Mouse (Mus musculus) adipocyte (in vitro differentiated cells): ENCODE data around the gene Stpg1.

Experiments
- DNase-seq: peaks from one replicate; pipeline ENCODE4 v3.0.0-alpha.2; 2016; ENCODE audit warnings: low spot score

Stpg1 gene

DNA sequence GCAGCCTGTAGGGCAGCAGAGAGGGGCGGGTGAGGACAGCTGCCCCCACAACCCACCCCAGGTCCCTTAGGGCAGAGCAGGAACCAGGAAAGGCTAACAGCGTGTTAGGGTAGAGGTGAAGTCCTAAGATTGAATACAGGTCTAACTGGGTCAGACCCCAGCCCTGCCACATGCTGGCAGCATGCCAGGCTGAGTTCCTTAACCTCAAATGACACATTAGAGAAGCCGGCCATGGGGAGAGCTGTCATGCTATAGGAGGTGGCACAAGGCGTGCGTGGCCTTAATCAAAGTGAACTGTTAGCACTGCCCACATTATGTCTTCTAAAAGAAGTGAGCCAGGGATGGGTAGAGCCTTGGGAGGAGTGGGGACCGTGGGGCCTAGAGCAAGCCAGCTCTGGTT, 54.7 kb downstream of the Stpg1 start:
- no peak for DNase-seq

DNA sequence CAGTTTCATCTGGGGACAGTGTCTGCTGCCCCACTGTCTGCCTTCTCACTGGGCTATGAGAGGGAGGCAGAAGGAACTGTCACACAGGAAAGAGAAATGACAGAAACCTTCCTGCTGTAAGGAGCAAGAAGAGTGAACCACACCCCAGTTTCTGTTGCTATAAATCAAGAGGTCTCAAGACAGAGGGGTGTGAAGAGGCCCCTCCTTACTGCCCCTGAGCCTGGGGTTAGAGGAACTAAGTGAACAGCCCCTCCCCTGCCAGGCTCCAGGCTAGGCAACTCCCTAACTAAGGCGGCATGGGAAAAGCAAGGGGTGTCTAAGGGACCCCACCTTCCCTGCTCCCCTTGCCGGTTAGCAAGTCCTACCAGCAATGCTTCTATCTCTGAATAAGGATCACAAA, 69.2 kb downstream of the Stpg1 start:
- DNase-seq: no peak

DNA sequence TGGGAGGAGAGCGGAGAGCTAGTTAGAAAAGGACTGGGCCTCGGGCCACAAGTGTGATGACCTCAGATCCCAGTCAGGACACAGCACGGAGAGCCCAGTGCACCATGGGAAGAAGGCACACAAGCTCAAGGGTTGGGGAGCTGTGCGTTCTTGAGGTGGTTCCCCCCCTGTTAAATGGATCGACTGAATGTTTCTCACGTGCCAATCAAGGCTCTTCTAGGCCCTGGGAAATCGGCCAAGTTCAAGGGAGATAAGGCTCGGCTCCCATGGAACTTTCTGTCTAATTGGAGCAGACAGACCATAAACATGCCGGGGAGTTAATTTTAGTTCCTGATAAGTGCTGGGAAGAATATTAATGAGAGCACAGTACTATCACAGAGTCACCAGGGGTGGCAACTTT, 70.8 kb downstream of the Stpg1 start:
- DNase-seq: peak; percentile 8

DNA sequence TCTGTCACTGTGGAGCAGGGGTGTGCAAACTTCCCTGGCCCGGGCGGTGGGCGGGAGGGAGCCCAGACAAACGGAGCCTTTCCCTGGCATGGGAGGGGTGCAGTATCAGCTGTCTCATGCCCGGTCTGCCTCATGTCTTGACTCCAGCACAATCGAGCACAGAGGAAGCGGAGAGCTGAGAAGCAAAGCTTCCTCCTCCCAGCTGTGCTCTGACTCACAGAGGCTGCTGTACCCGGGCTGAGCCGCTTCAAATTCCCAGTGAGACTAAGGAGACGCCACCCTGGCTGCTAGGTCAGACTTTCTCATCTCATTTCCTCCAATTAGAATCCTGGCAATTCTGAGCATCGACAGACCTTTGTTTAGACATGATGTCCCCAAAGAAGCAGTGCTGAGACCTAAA, 72.5 kb downstream of the Stpg1 start:
- no peak for DNase-seq

DNA sequence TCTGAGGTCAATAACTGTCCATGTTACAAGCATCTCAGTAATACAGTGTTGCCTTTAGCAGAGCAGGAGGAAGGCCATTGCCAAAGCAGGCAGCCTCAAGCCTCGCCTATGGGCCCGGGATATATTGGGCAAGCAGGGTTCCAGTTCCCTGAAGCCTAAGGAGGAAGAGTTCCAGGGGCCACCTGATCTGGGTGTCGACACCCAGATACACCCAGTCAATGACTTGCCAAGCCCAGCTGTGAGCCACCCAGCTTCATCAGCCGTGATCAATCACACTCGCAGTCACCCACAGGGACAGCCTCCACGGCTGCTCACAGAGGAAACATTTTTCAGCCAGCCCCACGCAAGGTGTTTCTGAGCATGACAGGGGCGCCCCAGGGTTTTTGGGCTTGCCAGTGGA, 72.9 kb downstream of the Stpg1 start:
- no peak for DNase-seq

DNA sequence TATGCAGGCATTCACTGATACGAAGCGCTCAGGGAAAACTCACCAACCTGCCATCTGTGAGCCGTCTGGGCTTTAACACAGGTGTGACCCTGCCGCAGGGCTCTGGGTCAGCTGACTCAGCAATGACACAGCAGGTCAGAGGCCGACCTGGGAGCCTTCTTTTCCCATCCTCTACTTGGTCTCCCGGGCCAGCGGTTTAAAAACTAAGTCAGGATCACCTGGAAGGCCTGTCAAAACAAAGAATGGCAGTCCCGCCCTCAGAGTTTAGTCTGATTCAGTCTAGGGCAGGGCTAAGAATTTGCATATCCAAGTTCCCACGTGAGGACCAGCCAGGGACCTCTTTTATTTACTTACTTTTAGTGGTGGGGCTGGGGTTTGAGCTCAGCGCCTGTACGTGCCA, 74.6 kb downstream of the Stpg1 start:
- DNase-seq: no peak

DNA sequence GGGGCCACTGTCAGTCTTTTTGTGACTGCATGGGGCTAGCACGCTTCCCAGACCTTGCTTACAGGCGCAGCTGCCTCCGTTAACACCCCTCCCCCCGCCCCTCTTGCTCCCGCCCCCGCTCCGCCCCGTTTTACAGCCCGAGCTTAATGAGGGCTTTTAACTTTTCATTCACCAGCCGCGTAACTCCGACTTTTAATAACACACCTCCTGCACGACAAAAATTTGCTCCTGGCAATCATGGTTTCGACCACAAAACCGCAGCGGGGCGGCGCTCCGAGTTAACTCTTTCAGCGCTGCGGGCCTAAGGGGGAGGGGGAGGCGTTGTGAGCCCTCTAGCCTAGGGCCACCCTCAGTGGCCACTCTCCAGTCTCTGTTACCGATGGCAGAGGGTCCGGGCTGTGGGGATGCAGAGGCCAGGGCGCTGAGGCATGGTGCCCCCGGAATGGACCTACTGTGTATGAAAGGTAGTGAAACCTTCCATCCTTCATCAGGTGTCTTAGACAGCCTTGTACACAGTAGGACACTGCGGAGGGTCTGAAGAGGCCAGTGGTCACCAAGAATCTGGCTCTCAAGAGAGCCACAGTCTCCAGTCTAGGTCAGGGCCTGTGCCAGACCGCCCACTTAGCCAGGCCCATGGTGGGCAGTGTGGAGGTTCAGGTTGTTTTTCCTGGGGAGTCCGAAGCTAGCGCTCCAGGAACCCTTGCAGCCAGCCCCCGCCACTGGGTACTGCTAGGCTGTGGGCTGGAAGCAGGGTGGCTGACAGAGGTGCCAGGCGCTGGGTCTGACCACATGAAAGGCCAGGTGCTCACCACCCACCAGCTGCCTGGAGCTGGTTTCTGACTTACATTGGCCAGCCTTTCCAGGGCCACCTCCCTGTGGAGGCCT, 75.8 kb downstream of the Stpg1 start:
- no peak for DNase-seq

DNA sequence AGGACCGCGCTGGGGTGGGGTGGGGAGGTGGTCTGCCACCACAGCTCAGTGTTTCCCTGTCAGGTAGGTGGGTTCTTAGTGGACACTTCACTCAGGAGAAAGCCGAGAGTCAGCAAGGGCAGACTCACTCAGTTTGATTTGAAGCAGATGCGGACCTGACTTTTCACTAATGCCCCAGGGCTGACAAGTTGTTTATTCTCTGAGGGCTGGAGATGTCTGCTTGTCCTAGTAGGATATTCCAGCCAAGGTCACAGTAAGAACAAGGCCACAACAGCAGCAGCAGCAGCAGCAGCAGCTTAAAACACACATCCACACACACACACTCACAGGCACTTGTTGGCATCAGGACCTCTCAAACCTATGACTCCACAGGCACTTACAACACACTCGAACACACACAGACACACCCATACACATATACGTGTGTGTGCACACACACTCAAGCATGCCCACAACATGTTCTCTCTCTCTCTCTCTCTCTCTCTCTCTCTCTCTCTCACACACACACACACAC, 76.5 kb downstream of the Stpg1 start:
- no peak for DNase-seq

DNA sequence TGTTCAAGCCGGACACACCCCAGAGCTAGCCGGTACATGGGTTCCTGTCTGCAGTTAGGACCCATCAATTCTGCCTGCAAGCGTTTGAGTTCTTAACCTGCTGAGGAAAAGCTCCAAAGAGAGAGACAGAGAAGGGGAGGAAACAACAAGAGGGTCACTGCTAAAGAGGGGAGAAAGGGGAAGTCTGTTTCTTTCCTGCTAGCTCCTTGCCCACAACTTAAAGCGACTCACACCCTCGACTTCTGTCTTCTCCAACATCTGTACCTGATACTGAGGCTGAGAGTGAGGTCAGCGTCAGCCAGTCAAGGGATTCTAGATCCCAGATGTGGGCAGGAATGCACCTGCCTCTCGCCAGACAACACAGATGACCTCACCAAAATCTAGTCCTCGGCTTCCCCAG, 77.7 kb downstream of the Stpg1 start:
- DNase-seq: no peak

DNA sequence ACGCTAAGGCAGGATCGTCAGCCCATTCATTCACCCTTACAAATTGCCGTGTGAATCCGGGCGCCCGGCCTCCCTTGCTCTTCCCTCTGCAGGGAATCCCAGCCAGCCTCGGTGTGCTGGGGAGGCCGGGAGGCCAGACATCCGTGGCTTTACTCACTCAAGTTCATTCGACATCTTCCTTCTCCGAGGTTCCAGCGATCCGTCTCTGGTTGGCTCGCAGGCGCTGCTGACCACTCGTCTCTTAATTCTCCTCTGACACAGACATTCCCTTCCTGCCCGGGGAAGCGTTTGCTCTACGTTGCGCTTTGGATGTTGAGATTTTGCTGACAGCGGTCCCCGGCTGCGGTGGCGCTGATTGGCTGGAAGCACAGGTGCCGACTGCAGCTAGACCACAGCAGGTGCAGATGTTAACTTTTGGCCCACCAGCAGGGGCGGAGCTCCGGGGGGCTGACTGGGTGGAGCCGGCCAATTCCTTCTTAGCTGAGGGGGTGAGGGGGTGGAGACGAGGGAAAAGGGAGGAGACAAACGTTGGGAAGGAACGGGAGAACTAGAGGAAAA, 78.7 kb downstream of the Stpg1 start, which contains the start of gene Grhl3:
TSS of gene Grhl3 (minus strand) at position 380 of the 558 bp plus-strand sequence.
- no peak for DNase-seq

DNA sequence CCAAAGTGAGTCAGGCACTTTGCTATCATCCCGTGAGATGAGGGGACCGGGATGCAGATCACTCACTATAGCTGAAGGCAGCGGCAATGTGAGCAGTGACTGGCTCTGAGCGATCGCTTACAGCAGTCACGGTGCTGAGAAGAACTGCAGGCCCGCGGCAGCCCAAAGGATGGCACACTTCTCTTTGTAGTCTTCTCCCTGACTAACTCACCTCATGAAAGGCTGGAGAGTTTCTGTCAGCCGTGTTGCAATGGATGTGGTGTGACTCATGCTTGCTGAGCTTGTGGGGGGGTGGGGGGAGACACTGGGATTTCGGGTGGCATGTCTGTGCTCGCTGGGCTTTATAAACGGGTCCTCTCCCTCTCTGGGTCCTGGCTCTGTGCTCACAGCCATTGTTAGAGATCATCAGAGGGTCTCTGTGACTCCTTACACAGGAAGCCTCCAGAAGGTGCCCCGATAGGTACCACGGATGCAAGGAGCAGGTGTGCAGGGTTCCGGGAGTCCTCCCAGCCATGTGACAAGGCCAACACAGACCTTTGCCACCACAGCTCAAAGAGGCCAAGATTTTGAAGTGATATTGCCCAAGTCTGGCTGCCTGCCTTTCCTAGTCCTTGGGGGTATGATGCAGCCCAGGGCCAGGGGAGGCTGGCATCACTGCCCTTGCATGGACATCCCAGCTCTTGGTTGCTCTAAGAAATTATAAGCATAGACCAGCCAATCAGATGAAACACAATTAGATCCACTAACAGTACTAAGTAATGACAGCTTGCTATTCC, 81.0 kb downstream of the Stpg1 start:
- no peak for DNase-seq

DNA sequence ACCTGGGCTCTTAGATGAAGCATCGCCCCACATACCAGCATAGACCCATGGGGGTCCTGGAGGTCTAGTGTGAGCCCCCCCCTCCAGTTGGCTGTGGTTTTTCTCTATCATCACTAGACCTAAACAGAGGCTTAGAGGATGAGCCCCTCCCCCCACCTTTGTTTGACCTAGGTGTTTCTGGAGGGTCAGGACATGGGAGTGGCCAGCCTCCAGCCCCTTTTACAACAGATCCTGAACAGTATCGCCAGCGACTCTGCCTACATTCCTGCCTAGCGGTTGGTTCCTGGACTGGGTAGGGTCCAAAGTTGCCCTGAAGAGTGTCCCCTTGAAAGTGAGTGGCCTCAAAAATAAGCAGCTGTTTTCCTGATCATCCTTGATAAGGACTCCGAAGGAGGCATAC, 83.9 kb downstream of the Stpg1 start:
- DNase-seq: no peak

DNA sequence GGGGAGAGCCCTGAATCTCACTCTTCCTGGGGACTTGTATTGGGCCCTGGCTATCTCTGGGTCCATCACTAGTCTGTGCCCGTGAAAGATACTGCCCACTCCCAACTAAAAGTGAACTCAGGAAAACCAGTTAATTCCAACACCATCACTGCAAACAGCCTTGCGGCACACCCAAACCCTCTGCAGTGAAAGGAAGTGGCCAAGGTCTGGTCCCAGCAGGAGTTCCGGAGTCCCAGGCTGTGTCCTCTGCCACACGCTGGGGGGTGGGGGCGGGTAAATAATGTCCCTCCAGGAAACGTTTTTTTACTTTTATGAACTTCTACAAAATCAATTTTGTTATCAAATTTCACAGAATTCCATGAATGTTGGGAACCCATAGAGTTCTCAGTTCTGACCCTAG, 85.1 kb downstream of the Stpg1 start:
- DNase-seq: no peak

DNA sequence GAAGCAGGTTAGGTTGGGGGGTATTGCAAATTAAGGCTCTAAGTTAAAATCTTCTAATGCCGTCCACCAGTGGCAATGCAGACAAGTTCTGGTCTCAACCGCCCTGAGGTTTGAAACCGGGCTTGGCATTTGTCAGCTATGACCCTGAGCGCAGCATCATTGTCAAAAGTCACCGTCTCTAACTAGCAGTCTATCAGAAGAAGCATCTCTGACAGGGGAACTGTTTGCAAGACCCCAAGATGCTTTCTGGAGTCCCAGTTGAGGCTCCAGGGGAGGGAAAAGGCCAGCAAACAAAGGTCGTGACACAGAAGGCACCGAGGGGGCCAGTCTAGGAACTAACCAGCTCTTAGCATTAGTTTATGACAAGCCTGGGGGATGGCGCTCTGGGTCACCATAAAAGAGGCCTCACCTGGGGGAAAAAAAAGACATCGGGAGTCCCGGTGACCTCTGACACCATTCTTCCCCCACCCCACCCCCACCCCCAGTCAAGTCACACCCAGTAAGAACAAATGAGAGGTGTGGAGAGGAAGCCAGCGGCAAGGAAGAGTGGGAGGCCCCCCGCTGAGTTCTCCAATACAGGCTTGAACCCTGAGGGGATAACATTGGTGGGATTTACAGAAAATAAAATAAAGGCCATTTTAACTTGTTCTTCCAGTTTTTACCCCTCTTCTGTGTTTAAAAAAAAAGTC, 86.8 kb downstream of the Stpg1 start:
- no peak for DNase-seq

DNA sequence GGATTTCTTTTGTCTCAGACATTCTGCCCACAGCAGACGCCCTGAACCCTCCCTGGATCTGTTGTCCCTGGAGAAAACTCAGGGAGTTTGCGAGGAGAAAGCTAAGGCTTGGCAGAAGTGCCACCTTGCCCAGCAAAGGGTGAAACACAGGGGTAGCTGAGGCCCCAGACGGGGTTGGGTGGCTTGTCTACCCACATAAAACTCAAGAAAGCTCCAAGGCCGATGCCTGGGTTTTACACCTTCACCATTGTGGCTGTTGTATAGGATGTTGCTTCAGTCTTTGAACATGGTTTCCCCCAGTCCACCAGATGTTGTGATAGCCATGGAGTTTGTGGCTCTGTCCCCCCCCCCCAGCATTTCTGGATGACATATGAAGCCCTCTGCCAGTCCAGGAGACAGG, 90.2 kb downstream of the Stpg1 start:
- DNase-seq: no peak
